Mouse (Mus musculus) liver, embryonic 12.5 days (tissue): Measurements from ENCODE around the gene Enho. TPM values are rescaled to one million over a fixed set of nuclear protein-coding genes. Genes with fewer than 3 reads are reported as not detected.
"Not testable (repeated sequence)": the region's sequence is repeated elsewhere in the genome, so short reads cannot be mapped to it uniquely, and the experiment has no call there.

Experiments
- ATAC-seq: fragments of 200-750 bp; cut with Nextera tagmentation; 2 replicates; pipeline ENCODE4 v1.8.0; 2017; ENCODE audit warnings: moderate number of reproducible peaks, mild to moderate bottlenecking, moderate library complexity
- H3K27ac ChIP-seq: fragments of 300-500 bp; sonication (generic); 2 replicates; pipeline ENCODE4 v1.5.1; 2016; ENCODE audit warnings: mild to moderate bottlenecking
- H3K27me3 ChIP-seq: fragments of 300-500 bp; sonication (generic); replicated peaks from 2 replicates; pipeline ENCODE4 v1.6.1; 2016; ENCODE audit warnings: mild to moderate bottlenecking, moderate library complexity
- H3K36me3 ChIP-seq: fragments of 300-500 bp; sonication (generic); 2 replicates; pipeline ENCODE4 v1.6.1; 2016; ENCODE audit warnings: mild to moderate bottlenecking, moderate library complexity
- H3K4me1 ChIP-seq: fragments of 300-500 bp; sonication (generic); 2 replicates; pipeline ENCODE4 v1.6.1; 2016
- H3K4me2 ChIP-seq: fragments of 300-500 bp; sonication (generic); 2 replicates; pipeline ENCODE4 v1.6.1; 2016; ENCODE audit warnings: mild to moderate bottlenecking, moderate library complexity
- H3K4me3 ChIP-seq: fragments of 300-500 bp; sonication (generic); 2 replicates; pipeline ENCODE4 v1.5.1; 2016; ENCODE audit warnings: mild to moderate bottlenecking, moderate library complexity
- H3K9ac ChIP-seq: fragments of 300-500 bp; sonication (generic); 2 replicates; pipeline ENCODE4 v1.6.1; 2016; ENCODE audit warnings: mild to moderate bottlenecking, moderate library complexity
- H3K9me3 ChIP-seq: fragments of 300-500 bp; sonication (generic); replicated peaks from 2 replicates; pipeline ENCODE4 v1.6.1; 2016; ENCODE audit warnings: mild to moderate bottlenecking, moderate library complexity
- WGBS: fragments of 180-500 bp; shearing (Covaris S2); methylation state at CpG from one replicate; pipeline ENCODE4 v1.1.7; 2016; ENCODE audit not compliant: insufficient replicate concordance; 5-methylcytosine and 5-hydroxymethylcytosine counted together
- polyA plus RNA-seq: library from polyadenylated mRNA; unstranded; fragments of >200 nt; fragmentation: Nextera tagmentation; extraction: Ambion mirVana; gene quantifications from 2 replicates; pipeline ENCODE4 v1.2.1, GENCODE M21; 2016

The Enho gene
- 1.1 and 1.5 TPM in 2 replicates for polyA plus RNA-seq

DNA sequence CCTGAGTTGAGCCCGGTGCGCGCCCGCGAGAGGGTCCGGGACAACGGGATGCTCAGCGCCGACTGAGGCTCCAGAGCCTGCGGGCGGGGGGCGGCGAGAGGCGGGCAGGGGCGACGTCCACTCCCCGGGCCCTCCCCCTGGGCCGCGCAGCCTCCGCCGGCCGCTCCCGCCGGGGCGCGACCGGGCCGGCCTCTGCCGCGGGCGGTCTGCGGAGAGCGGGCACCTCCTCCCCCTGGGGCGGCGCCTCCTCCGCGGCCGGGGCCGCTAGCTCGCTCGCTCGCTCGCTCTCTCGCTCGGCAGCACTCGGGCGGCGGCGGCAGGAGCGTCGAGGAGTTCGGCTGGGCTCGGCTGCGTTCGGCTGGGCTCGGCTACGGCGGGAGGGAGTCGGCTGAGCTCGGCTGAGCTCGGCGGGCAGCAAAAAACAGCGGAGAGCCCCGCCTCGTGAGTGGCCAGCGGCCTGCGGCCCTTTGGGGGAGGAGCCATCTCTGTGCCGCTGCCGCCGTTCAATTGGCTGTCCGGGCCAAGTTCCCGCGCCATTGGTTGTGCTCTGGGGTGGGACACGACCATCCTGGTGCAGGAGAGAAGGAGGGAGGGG lies at the start of gene Enho:
TSS of gene Enho (minus strand) at position 412 of the 595 bp plus-strand sequence.
- peaks cover 47% of the 10 kb centered on the region for H3K27me3 ChIP-seq
- H3K4me1 ChIP-seq = peaks cover 21% of the 10 kb centered on the region
- H3K36me3 ChIP-seq = no peaks in the 10 kb centered on the region
- ATAC-seq = peak; percentile 89
- no peaks in the 10 kb centered on the region for H3K9me3 ChIP-seq
- H3K9ac ChIP-seq = peak within 1 kb of the TSS; percentile 67
- H3K4me3 ChIP-seq = peak within 1 kb of the TSS; percentile 52
- H3K27ac ChIP-seq = peak within 1 kb of the TSS; percentile 32; the same call in 1 of the 2 replicates
- WGBS = under 1% methylated on average over 69 of the region's 74 CpGs
- H3K4me2 ChIP-seq = peak within 1 kb of the TSS; percentile 80

DNA sequence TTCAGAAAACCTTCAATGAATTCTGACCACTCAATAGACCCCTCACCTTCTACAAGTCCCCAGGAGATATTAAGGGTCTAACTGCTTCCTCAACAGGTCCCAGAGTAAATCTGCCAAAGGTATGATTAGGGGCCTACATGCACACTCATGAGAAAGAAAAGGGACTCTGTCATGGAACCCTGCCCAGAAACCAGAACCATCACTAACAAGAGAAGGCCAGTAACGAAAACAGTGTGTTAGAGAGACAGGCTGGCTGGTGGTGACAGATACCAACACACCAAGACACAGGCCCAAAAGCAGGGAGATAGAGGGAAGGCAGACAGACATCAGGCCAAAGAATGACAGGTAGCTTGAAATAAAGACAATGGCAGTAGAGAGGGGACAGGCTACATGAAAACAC lies 48.4 kb upstream of the Enho start:
- H3K9ac ChIP-seq, ATAC-seq: not testable (repeated sequence)
- WGBS = 61% methylated on average over 1 of the region's 1 CpGs

DNA sequence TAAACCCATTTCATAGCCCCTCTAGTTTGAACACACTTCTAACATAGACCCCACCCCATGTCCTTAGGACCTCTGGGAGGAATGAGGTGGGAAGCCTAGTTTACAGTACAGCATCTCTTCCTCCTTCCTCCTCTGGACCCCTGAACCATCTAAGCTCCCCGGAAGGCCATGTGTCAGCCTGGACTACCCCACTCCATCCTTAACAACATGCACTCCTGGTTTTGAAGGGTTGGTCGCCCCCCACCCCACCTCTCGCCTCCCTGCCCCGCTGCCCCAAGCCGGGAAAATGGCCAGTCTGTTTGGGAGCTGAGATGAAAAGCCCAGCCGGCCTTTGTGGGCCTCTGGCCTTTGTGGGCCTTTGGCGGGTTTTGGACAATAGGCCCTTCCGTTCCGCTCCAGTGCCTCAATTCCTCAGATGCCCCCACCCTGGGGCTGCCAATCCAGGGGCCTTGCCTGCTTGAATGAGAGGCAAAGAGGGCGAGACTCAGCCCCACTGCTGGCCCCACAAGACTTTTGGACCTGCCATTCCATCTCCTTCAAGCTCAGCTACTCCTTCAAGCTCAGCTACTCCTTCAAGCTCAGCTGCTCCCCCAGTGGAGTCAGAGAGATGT lies 45.9 kb upstream of the Enho start:
- not testable (repeated sequence) for ATAC-seq, H3K27ac ChIP-seq, H3K4me2 ChIP-seq, H3K4me1 ChIP-seq, H3K9ac ChIP-seq, H3K9me3 ChIP-seq, H3K4me3 ChIP-seq, H3K36me3 ChIP-seq
- peaks cover 46% of the 10 kb centered on the region for H3K27me3 ChIP-seq
- 40% methylated on average over 10 of the region's 10 CpGs for whole genome bisulfite sequencing

More for the DNA sequence above, 48.4 kb upstream of the Enho start:
- not testable (repeated sequence) for H3K27ac ChIP-seq, H3K36me3 ChIP-seq, H3K4me3 ChIP-seq, H3K9me3 ChIP-seq, H3K4me2 ChIP-seq, H3K4me1 ChIP-seq
- H3K27me3 ChIP-seq = peaks cover 31% of the 10 kb centered on the region

DNA sequence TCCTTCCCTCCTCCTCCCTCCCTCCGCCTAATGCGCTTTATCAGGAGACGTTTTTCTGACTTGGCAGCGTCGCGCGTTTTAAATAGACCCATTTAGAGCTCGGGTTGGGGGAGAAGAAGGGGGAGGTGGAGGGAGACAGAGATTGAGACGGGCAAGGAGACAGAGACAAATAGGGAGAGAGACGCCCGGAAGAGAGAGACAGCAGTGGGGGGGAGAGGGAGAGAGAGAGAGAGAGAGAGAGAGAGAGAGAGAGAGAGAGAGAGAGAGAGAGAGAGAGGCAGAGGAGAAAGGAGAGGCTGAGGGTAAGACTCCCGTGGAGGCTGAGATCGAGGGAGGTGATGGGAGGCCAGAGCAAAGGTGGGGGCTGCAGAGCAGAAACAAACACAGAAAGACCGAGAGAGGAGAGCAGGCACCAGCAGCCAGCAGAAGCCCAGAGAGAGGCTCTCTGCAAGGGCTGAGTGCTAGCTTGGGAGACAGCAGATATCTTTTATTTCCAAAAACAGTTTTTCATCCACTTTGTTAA lies 44.9 kb upstream of the Enho start:
- not testable (repeated sequence) for H3K4me3 ChIP-seq, H3K9me3 ChIP-seq, H3K4me2 ChIP-seq, H3K9ac ChIP-seq, H3K27ac ChIP-seq, ATAC-seq, H3K4me1 ChIP-seq, H3K36me3 ChIP-seq
- under 1% methylated on average over 14 of the region's 14 CpGs for WGBS
- peaks cover 54% of the 10 kb centered on the region for H3K27me3 ChIP-seq

DNA sequence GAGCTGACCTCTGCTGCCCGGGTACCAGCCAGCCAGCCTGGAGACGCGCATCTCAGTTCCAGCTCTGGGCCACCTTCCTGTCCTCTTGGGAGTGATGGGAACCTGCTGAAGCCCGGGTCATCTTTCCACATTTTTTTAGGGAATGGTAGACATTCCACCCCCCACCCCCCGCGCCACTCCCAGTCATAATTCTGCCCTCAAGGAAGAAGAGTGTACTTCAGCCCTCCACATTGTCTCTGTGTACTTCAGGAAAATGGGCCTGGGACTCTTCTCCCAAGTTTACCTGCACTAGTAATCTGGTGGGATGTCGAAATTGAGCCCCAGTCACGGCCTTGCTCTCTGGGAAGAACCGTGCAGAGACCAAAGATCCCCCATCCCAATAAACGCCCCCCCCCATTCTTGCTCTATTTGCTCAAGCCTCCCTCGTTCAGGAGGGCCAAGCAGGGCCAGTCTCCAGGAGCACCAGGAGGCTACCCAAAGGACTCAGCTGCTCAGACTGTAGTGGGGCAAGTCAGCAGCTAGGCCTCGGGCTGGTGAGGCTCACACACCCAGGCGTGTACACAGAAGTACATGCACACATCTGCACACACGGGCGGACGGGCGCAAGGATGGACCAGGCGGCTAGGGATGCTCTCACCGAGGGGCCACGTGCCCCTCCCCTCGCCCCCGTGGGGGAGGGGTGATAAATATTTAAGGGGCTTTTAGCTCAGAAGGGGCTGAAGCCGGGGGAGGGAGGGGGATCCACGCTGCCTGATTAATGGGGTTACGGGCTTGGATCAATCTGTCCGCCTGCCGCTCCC lies 44.2 kb upstream of the Enho start:
- not testable (repeated sequence) for H3K36me3 ChIP-seq, H3K4me3 ChIP-seq, H3K4me1 ChIP-seq, H3K9ac ChIP-seq, ATAC-seq, H3K9me3 ChIP-seq, H3K27ac ChIP-seq
- WGBS = 6% methylated on average over 24 of the region's 27 CpGs
- Histone ChIP-seq H3K27me3 (peaks cover 61% of the 10 kb centered on the region), H3K4me2 (peak overlapping the region; percentile 16; the same call in 1 of the 2 replicates)

DNA sequence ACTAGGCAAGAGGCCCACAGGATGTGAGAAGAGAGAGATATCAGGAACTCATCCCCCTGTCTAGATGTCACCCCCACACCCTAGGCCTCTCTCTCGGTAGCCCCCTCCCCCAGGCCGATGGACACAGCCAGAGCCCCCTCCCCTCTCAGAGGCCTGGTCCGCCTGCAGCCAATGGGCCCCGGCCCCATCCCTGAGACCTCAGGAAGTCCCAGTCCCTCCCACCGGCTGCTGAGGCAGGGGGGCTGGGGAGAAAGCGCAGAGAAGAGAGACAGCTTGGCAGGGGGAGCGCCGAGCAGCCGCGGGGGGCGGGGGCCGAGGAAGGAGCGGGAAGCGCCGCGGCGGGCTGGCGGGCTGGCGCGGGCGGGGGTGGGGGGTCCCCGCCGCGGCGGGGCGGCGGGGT lies 43.2 kb upstream of the Enho start:
- not testable (repeated sequence) for H3K27ac ChIP-seq, H3K36me3 ChIP-seq, H3K9me3 ChIP-seq, H3K4me1 ChIP-seq, ATAC-seq, H3K9ac ChIP-seq, H3K4me2 ChIP-seq, H3K4me3 ChIP-seq
- peaks cover 71% of the 10 kb centered on the region for H3K27me3 ChIP-seq
- 3% methylated on average over 6 of the region's 27 CpGs for WGBS

DNA sequence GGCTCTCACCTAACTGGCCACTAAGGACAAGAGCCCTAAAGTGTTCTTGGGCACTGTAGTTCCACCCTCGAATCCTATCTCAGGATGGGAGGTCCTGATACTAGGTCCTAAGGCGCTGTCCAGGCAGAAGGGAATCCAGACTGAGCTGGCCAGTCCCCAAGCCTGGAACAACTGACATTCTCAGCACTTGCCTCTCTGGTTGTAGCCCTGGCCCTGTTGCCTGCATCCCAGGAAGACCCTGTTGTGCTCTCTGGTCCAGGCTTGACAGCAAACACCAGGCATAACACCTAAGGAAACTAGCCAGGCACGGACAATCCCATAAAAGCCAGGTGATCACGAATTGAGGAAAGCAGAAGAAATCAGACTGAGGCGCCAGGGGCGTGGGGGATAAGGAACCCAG lies 42.7 kb upstream of the Enho start:
- H3K4me1 ChIP-seq = peaks cover 3% of the 10 kb centered on the region; the same call in 1 of the 2 replicates
- H3K9ac ChIP-seq = no peak overlapping the region
- no peaks in the 10 kb centered on the region for H3K9me3 ChIP-seq
- H3K4me2 ChIP-seq = no peak overlapping the region
- H3K36me3 ChIP-seq = no peaks in the 10 kb centered on the region
- H3K27ac ChIP-seq = no peak overlapping the region
- H3K27me3 ChIP-seq = peaks cover 74% of the 10 kb centered on the region
- 12% methylated on average over 6 of the region's 6 CpGs for WGBS
- ATAC-seq = no peak
- H3K4me3 ChIP-seq = no peak overlapping the region

DNA sequence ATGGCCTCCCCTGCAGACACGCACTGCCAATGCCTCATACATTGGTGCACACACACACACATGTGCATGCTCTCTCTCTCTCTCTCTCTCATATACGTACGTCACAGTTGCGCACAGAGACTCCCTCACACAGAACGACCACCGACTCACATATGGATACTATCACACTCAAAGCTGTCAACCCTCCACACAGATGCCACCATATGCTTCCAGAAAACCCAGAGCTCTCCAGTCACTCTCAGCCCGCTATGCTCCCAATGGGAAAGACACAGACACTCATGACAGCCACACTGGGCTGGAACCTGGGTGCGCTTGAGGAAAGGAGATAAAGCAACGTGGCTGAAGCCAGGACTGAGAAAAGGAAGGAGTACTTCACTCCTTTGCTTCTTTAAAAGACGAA lies 41.8 kb upstream of the Enho start:
- WGBS = 70% methylated on average over 10 of the region's 10 CpGs
- H3K9ac ChIP-seq = no peak overlapping the region
- H3K27me3 ChIP-seq = peaks cover 83% of the 10 kb centered on the region
- ATAC-seq = no peak
- no peaks in the 10 kb centered on the region for H3K36me3 ChIP-seq
- H3K4me2 ChIP-seq = no peak overlapping the region
- no peaks in the 10 kb centered on the region for H3K9me3 ChIP-seq
- no peak overlapping the region for H3K4me3 ChIP-seq
- peaks cover 3% of the 10 kb centered on the region; the same call in 1 of the 2 replicates for H3K4me1 ChIP-seq
- no peak overlapping the region for H3K27ac ChIP-seq

DNA sequence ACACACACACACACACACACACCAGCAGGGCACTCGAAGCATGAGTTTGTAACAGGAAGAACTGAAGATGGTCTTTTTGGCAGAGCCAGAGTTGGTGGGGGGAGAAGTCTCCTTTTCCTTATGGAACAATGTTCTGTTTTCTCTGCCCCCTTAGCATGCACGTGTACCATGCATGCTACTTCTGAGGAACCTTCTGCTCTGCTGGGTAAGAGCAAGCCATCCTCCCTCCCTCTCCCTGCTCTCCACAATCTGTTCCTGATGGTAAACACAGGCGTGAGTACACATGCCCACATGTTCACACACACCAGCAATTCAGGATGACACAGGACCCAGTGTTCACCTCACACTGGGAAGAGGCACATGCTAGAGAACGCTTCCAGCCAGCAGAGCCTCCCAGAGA lies 41.1 kb upstream of the Enho start:
- Histone ChIP-seq H3K4me3 (no peak overlapping the region), H3K27ac (no peak overlapping the region), H3K27me3 (peaks cover 85% of the 10 kb centered on the region), H3K9me3 (no peaks in the 10 kb centered on the region), H3K4me1 (peaks cover 7% of the 10 kb centered on the region; the same call in 1 of the 2 replicates), H3K4me2 (no peak overlapping the region), H3K9ac (no peak overlapping the region), H3K36me3 (no peaks in the 10 kb centered on the region)
- WGBS = 44% methylated on average over 4 of the region's 4 CpGs
- ATAC-seq = no peak

DNA sequence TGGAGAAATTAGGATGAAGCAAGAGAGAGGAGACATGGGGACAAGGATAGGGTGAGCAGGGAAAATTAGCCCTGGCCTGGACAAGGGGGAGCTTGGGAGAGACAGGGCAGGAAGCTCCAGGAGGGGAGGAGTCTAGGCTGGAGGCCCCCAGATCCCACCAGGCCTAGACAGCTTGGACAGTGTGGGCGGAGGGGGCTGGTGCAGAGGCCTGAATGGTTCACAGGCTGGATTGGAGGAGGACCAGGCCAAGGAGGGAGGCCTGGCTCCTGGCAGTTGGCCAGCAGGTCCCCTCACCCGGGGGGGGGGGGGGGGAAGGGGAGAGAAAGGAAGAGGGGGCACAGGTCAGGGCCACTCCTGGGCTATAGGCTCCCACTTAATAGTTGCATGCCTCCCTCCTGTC lies 39.2 kb upstream of the Enho start:
- no peak overlapping the region for H3K4me3 ChIP-seq
- H3K27me3 ChIP-seq = peaks cover 89% of the 10 kb centered on the region
- H3K9ac ChIP-seq = no peak overlapping the region
- 0 out of 2 replicates have a peak, but pooled peaks have one; percentile 33 for ATAC-seq
- H3K27ac ChIP-seq = no peak overlapping the region
- 56% methylated on average over 1 of the region's 2 CpGs for WGBS
- H3K9me3 ChIP-seq = no peaks in the 10 kb centered on the region
- no peaks in the 10 kb centered on the region for H3K36me3 ChIP-seq
- peaks cover 8% of the 10 kb centered on the region; the same call in 1 of the 2 replicates for H3K4me1 ChIP-seq
- H3K4me2 ChIP-seq = no peak overlapping the region

DNA sequence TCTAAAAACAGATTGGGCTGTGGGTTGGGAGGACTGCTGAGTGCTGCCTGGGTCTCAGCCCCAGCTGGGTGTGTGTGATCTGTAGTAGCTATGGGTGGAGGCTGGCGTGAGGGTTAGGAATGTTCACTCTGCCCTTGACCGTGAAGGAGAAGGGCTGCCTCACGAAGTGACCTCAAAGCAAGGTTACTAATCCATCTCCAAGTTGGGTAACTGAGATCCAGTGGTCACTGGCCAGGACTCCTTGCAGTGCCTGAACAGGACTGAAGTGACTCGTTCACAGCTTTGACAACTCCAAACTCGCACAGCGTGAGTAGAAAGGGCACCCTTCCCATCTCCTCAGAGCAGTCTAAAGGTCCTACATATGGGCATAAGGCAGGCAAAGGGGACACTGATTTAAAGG lies 38.7 kb upstream of the Enho start:
- Histone ChIP-seq H3K9me3 (no peaks in the 10 kb centered on the region), H3K27me3 (peaks cover 89% of the 10 kb centered on the region), H3K9ac (no peak overlapping the region), H3K36me3 (no peaks in the 10 kb centered on the region), H3K4me1 (peaks cover 8% of the 10 kb centered on the region; the same call in 1 of the 2 replicates), H3K27ac (no peak overlapping the region), H3K4me2 (no peak overlapping the region), H3K4me3 (no peak overlapping the region)
- ATAC-seq = no peak
- WGBS = 40% methylated on average over 6 of the region's 6 CpGs
